Mouse (Mus musculus) testis, adult 2 months (tissue): ENCODE measurements around the gene Parp4.

ENCODE experiments used
- CTCF ChIP-seq: fragments of 200-500 bp; IDR thresholded peaks from 2 replicates; pipeline ENCODE4 v1.5.1; 2012; ENCODE audit warnings: low read depth, mild to moderate bottlenecking, inconsistent platforms, low read length, moderate library complexity; ENCODE audit not compliant: control insufficient read depth, insufficient read depth, insufficient replicate concordance
- POLR2A ChIP-seq: fragments of 200-500 bp; IDR thresholded peaks from 2 replicates; pipeline ENCODE4 v1.6.1; 2012; ENCODE audit warnings: low read depth, mild to moderate bottlenecking, inconsistent platforms, low read length, moderate library complexity; ENCODE audit not compliant: control insufficient read depth

GRCm38 (mm10) chr14:56575416-56575815 is at the start of gene Parp4, which contains the start of gene Cenpj:
- peak; percentile 58 for TF ChIP-seq POLR2A
- TF ChIP-seq CTCF: no peak
